Mouse (Mus musculus): ENCODE data around the gene Eif2ak3.

DNA sequence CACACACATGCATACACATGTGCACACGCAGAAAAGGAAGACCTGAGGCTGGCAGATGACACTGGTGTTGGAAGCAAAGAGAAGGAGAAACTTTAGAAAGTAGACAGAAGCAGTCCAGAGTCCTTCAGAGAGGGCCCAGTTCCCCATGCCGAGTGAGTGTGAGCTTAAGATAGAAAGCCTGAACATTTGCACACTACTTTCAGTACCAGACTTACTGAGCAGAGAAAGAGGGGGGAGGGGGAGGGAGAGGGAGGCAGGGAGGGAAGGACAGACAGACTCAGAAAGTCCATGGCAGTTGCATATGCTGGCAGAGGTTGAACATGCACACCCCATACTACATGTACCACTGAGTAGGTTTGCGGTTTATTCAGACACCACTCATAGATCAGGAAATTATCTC, 13.8 kb upstream of the Eif2ak3 start:
- TF ChIP-seq CTCF (IDR thresholded peaks at IDR 0.05; ENCODE audit: extremely low read depth, insufficient read length, insufficient replicate concordance, low read depth, low read length) (no peak), POLR2A (IDR thresholded peaks at IDR 0.05; ENCODE audit: low read depth, low read length) (no peak)
